Mouse (Mus musculus) hindbrain, embryonic 10.5 days (tissue): ENCODE measurements at regions not wholly inside any gene's neighbourhood (a gene's known extent, or its start where the extent isn't known, plus 50 kb on each side); places are given as distances from the start of the nearest gene placed in this dataset.

Experiments
- DNase-seq: peaks from one replicate; pipeline ENCODE4 v3.0.0-alpha.2; 2017; ENCODE audit warnings: low spot score
- H3K27ac ChIP-seq: fragments of 300-500 bp; sonication (generic); 2 replicates; pipeline ENCODE4 v1.5.1; 2016; ENCODE audit warnings: mild to moderate bottlenecking, moderate library complexity
- H3K27me3 ChIP-seq: fragments of 300-500 bp; sonication (generic); 2 replicates; pipeline ENCODE4 v1.6.1; 2016; ENCODE audit warnings: mild to moderate bottlenecking; ENCODE audit not compliant: poor library complexity, insufficient read depth, severe bottlenecking
- H3K36me3 ChIP-seq: fragments of 300-500 bp; sonication (generic); 2 replicates; pipeline ENCODE4 v1.6.1; 2016; ENCODE audit warnings: mild to moderate bottlenecking, moderate library complexity
- H3K4me1 ChIP-seq: fragments of 300-500 bp; sonication (generic); replicated peaks from 2 replicates; pipeline ENCODE4 v1.6.1; 2016; ENCODE audit warnings: mild to moderate bottlenecking
- H3K4me3 ChIP-seq: fragments of 300-500 bp; sonication (generic); 2 replicates; pipeline ENCODE4 v1.5.1; 2016; ENCODE audit warnings: mild to moderate bottlenecking, moderate library complexity
- H3K9me3 ChIP-seq: fragments of 300-500 bp; sonication (generic); 2 replicates; pipeline ENCODE4 v1.6.1; 2016; ENCODE audit warnings: mild to moderate bottlenecking, moderate library complexity
- WGBS: fragments of 180-500 bp; shearing (Covaris S2); methylation state at CpG from one replicate; pipeline ENCODE4 v1.1.7; 2016; 5-methylcytosine and 5-hydroxymethylcytosine counted together

GRCm38 (mm10) chr5:111671762-111672161, 62.0 kb upstream of the Gm26897 start:
- H3K27ac ChIP-seq, result peak overlapping the region; percentile 60
- WGBS, result 87% methylated on average over 6 of the region's 6 CpGs

GRCm38 (mm10) chr5:111674976-111675672, 58.6 kb upstream of the Gm26897 start:
- Histone ChIP-seq H3K4me1 (peaks cover 66% of the 10 kb centered on the region), H3K27ac (peak overlapping the region; percentile 81), H3K9me3 (no peaks in the 10 kb centered on the region), H3K36me3 (no peaks in the 10 kb centered on the region), H3K27me3 (peaks cover 20% of the 10 kb centered on the region; the same call in 1 of the 2 replicates), H3K4me3 (no peak overlapping the region)
- no peak for DNase-seq
- WGBS, result 44% methylated on average over 6 of the region's 6 CpGs

More at GRCm38 (mm10) chr5:111671762-111672161, 62.0 kb upstream of the Gm26897 start:
- Histone ChIP-seq H3K4me1 (peaks cover 41% of the 10 kb centered on the region), H3K27me3 (peaks cover 9% of the 10 kb centered on the region; the same call in 1 of the 2 replicates), H3K36me3 (no peaks in the 10 kb centered on the region), H3K4me3 (no peak overlapping the region), H3K9me3 (peaks cover 15% of the 10 kb centered on the region)
- no peak for DNase-seq

GRCm38 (mm10) chr5:111675673-111676261, 58.0 kb upstream of the Gm26897 start:
- 17% methylated on average over 8 of the region's 8 CpGs for WGBS
- Histone ChIP-seq H3K9me3 (no peaks in the 10 kb centered on the region), H3K4me1 (peaks cover 66% of the 10 kb centered on the region), H3K36me3 (no peaks in the 10 kb centered on the region), H3K27me3 (peaks cover 23% of the 10 kb centered on the region), H3K27ac (peak overlapping the region; percentile 81), H3K4me3 (no peak overlapping the region)
- peak; percentile 52 for DNase-seq

- peaks cover 35% of the 10 kb centered on the region for H3K27me3 ChIP-seq
- WGBS, result 28% methylated on average over 6 of the region's 6 CpGs
- H3K4me1 ChIP-seq, result peaks cover 80% of the 10 kb centered on the region
- no peak overlapping the region for H3K4me3 ChIP-seq
- H3K27ac ChIP-seq, result peak overlapping the region; percentile 79
- H3K36me3 ChIP-seq, result no peaks in the 10 kb centered on the region
- no peaks in the 10 kb centered on the region for H3K9me3 ChIP-seq
- no peak for DNase-seq
Measured at GRCm38 (mm10) chr5:111677847-111678311, 55.8 kb upstream of the Gm26897 start.

- no peak for DNase-seq
- Histone ChIP-seq H3K36me3 (no peaks in the 10 kb centered on the region), H3K4me1 (peaks cover 86% of the 10 kb centered on the region), H3K27ac (peak overlapping the region; percentile 79), H3K27me3 (peaks cover 39% of the 10 kb centered on the region), H3K4me3 (no peak overlapping the region), H3K9me3 (no peaks in the 10 kb centered on the region)
- 25% methylated on average over 1 of the region's 1 CpGs for WGBS
Measured at GRCm38 (mm10) chr5:111678496-111678895, 55.2 kb upstream of the Gm26897 start.

GRCm38 (mm10) chr5:111681362-111682028, 52.2 kb upstream of the Gm26897 start:
- 51% methylated on average over 7 of the region's 7 CpGs for WGBS
- peaks cover 35% of the 10 kb centered on the region for H3K27me3 ChIP-seq
- H3K36me3 ChIP-seq, result no peaks in the 10 kb centered on the region
- no peak overlapping the region for H3K4me3 ChIP-seq
- no peaks in the 10 kb centered on the region for H3K9me3 ChIP-seq
- H3K27ac ChIP-seq, result peak overlapping the region; percentile 79
- no peak for DNase-seq
- H3K4me1 ChIP-seq, result peaks cover 64% of the 10 kb centered on the region

- H3K27ac ChIP-seq, result peak overlapping the region; percentile 45; the same call in 1 of the 2 replicates
- H3K27me3 ChIP-seq, result peaks cover 32% of the 10 kb centered on the region
- H3K9me3 ChIP-seq, result no peaks in the 10 kb centered on the region
- peaks cover 50% of the 10 kb centered on the region for H3K4me1 ChIP-seq
- peak; percentile 59 for DNase-seq
- H3K4me3 ChIP-seq, result no peak overlapping the region
- no peaks in the 10 kb centered on the region for H3K36me3 ChIP-seq
Measured at GRCm38 (mm10) chr5:111682899-111683298, 50.8 kb upstream of the Gm26897 start.
